Mouse (Mus musculus): ENCODE results near the gene Entpd7. TPM values are rescaled to one million over a fixed set of nuclear protein-coding genes. Genes with fewer than 3 reads are reported as not detected.
A peak's percentile ranks its signal among the peaks of the same experiment; 100 is the strongest.

Gene Entpd7
- polyA plus RNA-seq, 1 experiment from 2014 or later: 11.3 TPM

DNA sequence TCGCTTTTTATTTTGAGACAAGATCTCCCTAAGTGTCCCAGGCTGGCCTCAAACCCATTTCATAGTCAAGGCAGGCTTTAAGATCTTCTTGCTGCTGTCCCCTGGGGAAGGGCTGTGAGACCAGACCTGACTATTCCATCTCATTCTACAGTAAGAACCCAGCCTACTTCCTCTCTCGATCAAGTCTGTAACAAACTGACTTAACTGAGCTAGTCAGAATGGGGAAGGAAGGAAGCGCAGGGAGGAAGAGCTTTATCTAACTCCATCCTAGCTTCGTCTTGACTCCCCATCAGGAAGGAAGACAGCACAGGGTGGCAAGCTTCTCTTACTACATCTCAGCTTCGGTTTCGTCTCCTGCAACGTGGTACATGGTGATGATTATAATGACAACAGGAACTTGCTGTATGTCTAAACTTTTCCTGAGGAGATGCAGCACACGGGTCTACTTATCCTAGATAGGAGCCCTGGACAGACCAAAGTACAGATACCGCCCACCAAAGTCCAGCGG, 9.9 kb upstream of the Entpd7 start:
- DNase-seq (ENCODE audit: low spot score) (no peak), ATAC-seq (replicated peaks; ENCODE audit: low FRiP score, low read depth) (no peak)
- no peak overlapping the region for H3K27ac ChIP-seq
- no peak for TF ChIP-seq CTCF (IDR thresholded peaks at IDR 0.05; ENCODE audit: low read depth)
- no peaks in the 10 kb centered on the region for H3K27me3 ChIP-seq (ENCODE audit: insufficient read depth, low read length)
- no peaks in the 10 kb centered on the region for H3K36me3 ChIP-seq (ENCODE audit: insufficient read depth, low read length)
- H3K4me1 ChIP-seq (replicated peaks; ENCODE audit: insufficient read depth, low read length): 0 out of 2 replicates have a peak, but pooled peaks cover 6% of the 10 kb centered on the region
- H3K4me2 ChIP-seq (ENCODE audit: low read length): no peak overlapping the region
- no peak overlapping the region for H3K9ac ChIP-seq (ENCODE audit: low read depth, low read length)
- 80% methylated on average over 10 of the region's 10 CpGs for WGBS
- no peak overlapping the region for H3K4me3 ChIP-seq (replicated peaks; ENCODE audit: low read depth, low read length)
- H3K9me3 ChIP-seq (replicated peaks; ENCODE audit: low read length): no peaks in the 10 kb centered on the region

DNA sequence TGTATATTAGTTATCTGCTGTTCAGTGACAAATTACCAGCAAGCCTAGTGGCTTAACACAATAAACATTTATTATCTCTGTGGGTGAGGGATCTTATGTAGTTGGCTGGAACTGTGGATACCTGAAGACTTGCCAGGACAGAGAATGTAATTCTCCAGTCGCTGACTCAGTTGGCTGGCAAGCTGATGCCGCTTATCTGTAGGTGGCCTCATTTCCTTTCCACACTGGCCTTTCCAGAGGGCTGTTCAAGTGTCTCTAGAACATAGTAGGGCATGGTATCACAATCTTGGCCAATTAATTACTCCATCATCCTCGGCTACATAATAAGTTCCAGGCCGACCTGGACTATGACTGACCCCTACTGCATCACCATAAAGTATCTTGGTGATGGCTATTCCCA, 7.9 kb upstream of the Entpd7 start:
- Histone ChIP-seq H3K27ac (no peak overlapping the region), H3K9me3 (replicated peaks; ENCODE audit: low read length) (no peaks in the 10 kb centered on the region), H3K9ac (ENCODE audit: low read depth, low read length) (no peak overlapping the region), H3K4me2 (ENCODE audit: low read length) (no peak overlapping the region), H3K4me3 (replicated peaks; ENCODE audit: low read depth, low read length) (no peak overlapping the region), H3K27me3 (ENCODE audit: insufficient read depth, low read length) (no peaks in the 10 kb centered on the region), H3K4me1 (replicated peaks; ENCODE audit: insufficient read depth, low read length) (no peaks in the 10 kb centered on the region), H3K36me3 (ENCODE audit: insufficient read depth, low read length) (no peaks in the 10 kb centered on the region)
- 89% methylated on average over 4 of the region's 4 CpGs for WGBS
- TF ChIP-seq CTCF (IDR thresholded peaks at IDR 0.05; ENCODE audit: low read depth): no peak
- ATAC-seq (replicated peaks; ENCODE audit: low FRiP score, low read depth): no peak
- DNase-seq (ENCODE audit: low spot score): no peak

DNA sequence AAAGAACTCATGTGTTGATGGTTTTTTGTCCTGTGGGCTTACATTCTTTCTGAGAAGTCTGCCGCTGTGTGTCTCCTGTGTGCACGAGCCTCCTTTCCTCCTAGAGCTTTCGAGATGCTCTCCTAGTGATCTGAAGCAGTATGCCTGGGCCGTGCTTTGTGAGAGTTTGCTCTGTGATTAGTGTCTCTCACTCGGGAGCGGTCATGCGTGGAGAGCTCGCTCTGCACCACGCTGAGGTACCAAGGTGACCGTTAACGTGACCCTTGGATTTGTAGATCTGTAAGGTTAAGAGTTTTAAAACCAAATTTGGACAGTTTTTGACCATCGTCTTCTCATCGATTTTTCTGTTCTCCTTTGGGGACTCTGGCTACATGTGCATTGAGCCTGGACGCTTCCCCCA, 3.3 kb downstream of the Entpd7 start:
- Histone ChIP-seq H3K4me3 (replicated peaks; ENCODE audit: low read depth, low read length) (no peak overlapping the region), H3K27me3 (ENCODE audit: insufficient read depth, low read length) (no peaks in the 10 kb centered on the region), H3K27ac (no peak overlapping the region), H3K4me2 (ENCODE audit: low read length) (no peak overlapping the region), H3K4me1 (replicated peaks; ENCODE audit: insufficient read depth, low read length) (no peaks in the 10 kb centered on the region; the same call in 1 of the 2 replicates), H3K36me3 (ENCODE audit: insufficient read depth, low read length) (no peaks in the 10 kb centered on the region), H3K9ac (ENCODE audit: low read depth, low read length) (no peak overlapping the region), H3K9me3 (replicated peaks; ENCODE audit: low read length) (no peaks in the 10 kb centered on the region)
- WGBS: 66% methylated on average over 14 of the region's 14 CpGs
- ATAC-seq (replicated peaks; ENCODE audit: low FRiP score, low read depth) (no peak), DNase-seq (ENCODE audit: low spot score) (no peak)
- TF ChIP-seq CTCF (IDR thresholded peaks at IDR 0.05; ENCODE audit: low read depth): no peak

DNA sequence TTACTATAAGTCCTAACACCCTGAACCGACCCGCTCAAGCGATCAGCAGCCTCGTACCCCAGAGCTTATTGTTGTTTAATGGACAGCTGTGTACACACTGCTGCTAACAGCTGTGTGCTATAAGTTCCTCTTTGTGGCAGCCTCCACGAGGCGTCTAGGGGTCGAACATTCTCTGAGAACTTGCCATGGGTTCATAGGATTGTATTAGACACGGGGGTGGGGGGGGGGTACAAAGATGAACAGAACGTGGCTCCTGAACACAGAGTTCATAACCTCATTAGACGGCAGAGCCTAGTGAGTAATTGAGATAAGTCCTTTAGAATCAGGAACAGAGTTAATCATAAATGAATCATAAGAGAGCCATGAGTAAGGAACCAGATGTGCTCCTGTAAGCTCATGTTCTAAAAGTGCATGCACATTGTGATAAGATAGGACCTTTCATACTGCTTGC, 6.1 kb downstream of the Entpd7 start:
- Histone ChIP-seq H3K4me3 (replicated peaks; ENCODE audit: low read depth, low read length) (no peak overlapping the region), H3K36me3 (ENCODE audit: insufficient read depth, low read length) (peaks cover 4% of the 10 kb centered on the region; the same call in 1 of the 2 replicates), H3K4me2 (ENCODE audit: low read length) (no peak overlapping the region), H3K4me1 (replicated peaks; ENCODE audit: insufficient read depth, low read length) (no peaks in the 10 kb centered on the region; the same call in 1 of the 2 replicates), H3K27ac (peak overlapping the region; percentile 42), H3K27me3 (ENCODE audit: insufficient read depth, low read length) (no peaks in the 10 kb centered on the region), H3K9ac (ENCODE audit: low read depth, low read length) (no peak overlapping the region), H3K9me3 (replicated peaks; ENCODE audit: low read length) (no peaks in the 10 kb centered on the region)
- DNase-seq (ENCODE audit: low spot score): no peak
- 36% methylated on average over 10 of the region's 10 CpGs for WGBS
- TF ChIP-seq CTCF (IDR thresholded peaks at IDR 0.05; ENCODE audit: low read depth): no peak
- ATAC-seq (replicated peaks; ENCODE audit: low FRiP score, low read depth): 0 out of 2 replicates have a peak, but pooled peaks have one; percentile 36

DNA sequence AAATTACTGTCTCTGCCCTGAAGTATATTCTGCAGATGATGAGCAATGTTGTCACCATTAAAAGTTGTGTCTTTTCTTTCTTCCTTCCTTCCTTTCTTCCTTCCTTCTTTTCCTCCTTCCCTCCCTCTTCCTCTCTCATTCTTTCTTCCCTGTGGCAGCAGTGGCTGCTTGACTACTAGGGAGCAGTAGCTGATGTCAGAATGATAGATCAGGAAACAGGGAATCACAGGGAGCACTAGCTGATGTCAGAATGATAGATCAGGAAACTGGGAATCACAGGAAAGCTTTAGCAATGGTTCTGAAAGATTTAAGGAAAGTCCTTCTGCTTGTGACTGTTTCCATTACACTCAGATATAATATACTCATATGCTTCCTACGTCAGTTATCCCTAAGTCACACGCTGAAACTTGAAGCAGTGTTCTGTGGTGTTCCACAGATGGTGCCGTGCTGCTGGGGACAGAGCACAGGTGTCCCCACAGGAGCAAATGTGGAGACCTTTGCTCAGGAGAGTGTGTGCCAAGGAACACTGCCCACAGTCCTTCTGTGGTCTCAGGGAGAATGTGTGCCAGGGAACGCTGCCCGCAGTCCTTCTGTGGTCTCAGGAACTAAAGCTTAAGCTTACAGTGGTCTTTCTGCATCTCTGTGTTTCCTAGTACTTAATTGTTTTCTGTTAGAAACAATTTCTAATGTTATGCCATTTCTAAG, 8.3 kb downstream of the Entpd7 start:
- TF ChIP-seq CTCF (IDR thresholded peaks at IDR 0.05; ENCODE audit: low read depth): no peak
- 85% methylated on average over 5 of the region's 5 CpGs for WGBS
- no peaks in the 10 kb centered on the region; the same call in 1 of the 2 replicates for H3K4me1 ChIP-seq (replicated peaks; ENCODE audit: insufficient read depth, low read length)
- H3K36me3 ChIP-seq (ENCODE audit: insufficient read depth, low read length): peaks cover 4% of the 10 kb centered on the region; the same call in 1 of the 2 replicates
- H3K27me3 ChIP-seq (ENCODE audit: insufficient read depth, low read length): no peaks in the 10 kb centered on the region
- no peak overlapping the region for H3K4me3 ChIP-seq (replicated peaks; ENCODE audit: low read depth, low read length)
- no peak overlapping the region for H3K4me2 ChIP-seq (ENCODE audit: low read length)
- H3K9ac ChIP-seq (ENCODE audit: low read depth, low read length): no peak overlapping the region
- no peak for ATAC-seq (replicated peaks; ENCODE audit: low FRiP score, low read depth)
- no peaks in the 10 kb centered on the region for H3K9me3 ChIP-seq (replicated peaks; ENCODE audit: low read length)
- no peak for DNase-seq (ENCODE audit: low spot score)
- H3K27ac ChIP-seq: no peak overlapping the region

DNA sequence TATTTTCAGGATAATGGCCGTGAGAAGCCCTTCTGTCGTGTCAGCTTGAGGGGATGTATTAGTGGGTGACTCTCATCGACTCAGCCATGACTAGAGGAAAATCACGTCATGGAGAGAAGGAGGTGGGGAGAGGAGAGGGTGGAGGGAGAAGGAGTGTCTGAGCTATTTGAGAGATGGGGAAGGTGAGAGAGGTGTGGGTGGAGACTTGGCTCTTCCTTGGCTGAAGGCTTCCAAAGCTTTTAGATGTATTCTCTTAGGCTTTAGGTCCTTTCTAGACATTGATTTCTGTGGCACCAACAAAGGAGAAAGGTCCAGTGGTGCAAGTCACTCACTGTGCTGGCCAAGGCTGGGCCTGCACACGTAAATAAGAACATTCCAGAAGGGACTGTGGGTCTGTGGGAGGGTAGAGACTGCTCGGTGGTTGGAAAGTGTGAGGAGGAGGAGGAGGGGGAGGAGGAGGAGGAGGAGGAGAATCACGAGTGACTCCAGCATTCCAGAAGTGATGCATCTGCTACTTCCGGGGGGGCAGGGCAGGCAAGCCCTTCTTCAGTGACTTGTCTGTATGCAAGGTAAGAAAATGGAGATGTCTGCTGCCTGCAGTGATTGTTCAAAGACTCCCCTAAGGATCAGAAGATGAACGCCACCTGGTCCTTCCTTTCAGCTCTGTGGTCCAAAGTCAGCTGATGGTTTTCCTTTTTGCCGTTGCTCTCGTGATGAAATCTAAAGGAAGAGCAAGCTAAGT, 9.7 kb downstream of the Entpd7 start:
- WGBS: 45% methylated on average over 11 of the region's 11 CpGs
- no peak for TF ChIP-seq CTCF (IDR thresholded peaks at IDR 0.05; ENCODE audit: low read depth)
- no peaks in the 10 kb centered on the region for H3K4me1 ChIP-seq (replicated peaks; ENCODE audit: insufficient read depth, low read length)
- H3K9me3 ChIP-seq (replicated peaks; ENCODE audit: low read length): no peaks in the 10 kb centered on the region
- H3K27me3 ChIP-seq (ENCODE audit: insufficient read depth, low read length): no peaks in the 10 kb centered on the region
- H3K4me3 ChIP-seq (replicated peaks; ENCODE audit: low read depth, low read length): no peak overlapping the region
- no peak overlapping the region for H3K4me2 ChIP-seq (ENCODE audit: low read length)
- no peak for DNase-seq (ENCODE audit: low spot score)
- no peak overlapping the region for H3K9ac ChIP-seq (ENCODE audit: low read depth, low read length)
- no peak for ATAC-seq (replicated peaks; ENCODE audit: low FRiP score, low read depth)
- H3K36me3 ChIP-seq (ENCODE audit: insufficient read depth, low read length): peaks cover 4% of the 10 kb centered on the region; the same call in 1 of the 2 replicates
- H3K27ac ChIP-seq: 0 out of 2 replicates have a peak overlapping the region, but pooled peaks have one; percentile 10
